Mouse (Mus musculus) heart, embryonic 12.5 days (tissue): ENCODE results near the gene Map2k3. TPM values are rescaled to one million over a fixed set of nuclear protein-coding genes. Genes with fewer than 3 reads are reported as not detected.

ENCODE experiments used
- ATAC-seq: fragments of 200-750 bp; cut with Nextera tagmentation; 2 replicates; pipeline ENCODE4 v1.8.0; 2017; ENCODE audit warnings: moderate TSS enrichment, moderate library complexity; ENCODE audit not compliant: insufficient number of reproducible peaks, low FRiP score
- H3K27ac ChIP-seq: fragments of 300-500 bp; sonication (generic); 2 replicates; pipeline ENCODE4 v1.5.1; 2016; ENCODE audit warnings: mild to moderate bottlenecking, moderate library complexity; ENCODE audit not compliant: poor library complexity, severe bottlenecking
- H3K27me3 ChIP-seq: fragments of 300-500 bp; sonication (generic); replicated peaks from 2 replicates; pipeline ENCODE4 v1.6.1; 2016; ENCODE audit warnings: mild to moderate bottlenecking, moderate library complexity
- H3K36me3 ChIP-seq: fragments of 300-500 bp; sonication (generic); 2 replicates; pipeline ENCODE4 v1.6.1; 2016; ENCODE audit warnings: mild to moderate bottlenecking, moderate library complexity
- H3K4me1 ChIP-seq: fragments of 300-500 bp; sonication (generic); replicated peaks from 2 replicates; pipeline ENCODE4 v1.6.1; 2016; ENCODE audit warnings: mild to moderate bottlenecking
- H3K4me2 ChIP-seq: fragments of 300-500 bp; sonication (generic); 2 replicates; pipeline ENCODE4 v1.6.1; 2016; ENCODE audit warnings: mild to moderate bottlenecking, moderate library complexity
- H3K4me3 ChIP-seq: fragments of 300-500 bp; sonication (generic); 2 replicates; pipeline ENCODE4 v1.5.1; 2016; ENCODE audit warnings: mild to moderate bottlenecking
- H3K9ac ChIP-seq: fragments of 300-500 bp; sonication (generic); 2 replicates; pipeline ENCODE4 v1.6.1; 2016; ENCODE audit warnings: mild to moderate bottlenecking, moderate library complexity
- H3K9me3 ChIP-seq: fragments of 300-500 bp; sonication (generic); replicated peaks from 2 replicates; pipeline ENCODE4 v1.6.1; 2016; ENCODE audit warnings: mild to moderate bottlenecking, moderate library complexity
- WGBS: fragments of 180-500 bp; shearing (Covaris S2); methylation state at CpG from one replicate; pipeline ENCODE4 v1.1.7; 2016; 5-methylcytosine and 5-hydroxymethylcytosine counted together
- polyA plus RNA-seq: library from polyadenylated mRNA; unstranded; fragments of >200 nt; fragmentation: Nextera tagmentation; extraction: Ambion mirVana; gene quantifications from 2 replicates; pipeline ENCODE4 v1.2.1, GENCODE M21; 2016

Map2k3 gene
- polyA plus RNA-seq, 1 experiment from 2014 or later = 78.5 TPM

- Histone ChIP-seq H3K4me3 (no peak overlapping the region), H3K9me3 (no peaks in the 10 kb centered on the region), H3K4me2 (no peak overlapping the region), H3K36me3 (peaks cover 25% of the 10 kb centered on the region), H3K27me3 (no peaks in the 10 kb centered on the region), H3K27ac (no peak overlapping the region), H3K4me1 (peaks cover 16% of the 10 kb centered on the region), H3K9ac (no peak overlapping the region)
- ATAC-seq = no peak
- WGBS = 74% methylated on average over 9 of the region's 9 CpGs
Measured at GRCm38 (mm10) chr11:60955621-60956383, 24.0 kb downstream of the Map2k3 start.

GRCm38 (mm10) chr11:60958948-60959347, 27.1 kb downstream of the Map2k3 start:
- no peaks in the 10 kb centered on the region for H3K27me3 ChIP-seq
- no peak overlapping the region for H3K9ac ChIP-seq
- ATAC-seq = no peak
- H3K9me3 ChIP-seq = no peaks in the 10 kb centered on the region
- no peaks in the 10 kb centered on the region for H3K36me3 ChIP-seq
- H3K27ac ChIP-seq = no peak overlapping the region
- WGBS = 85% methylated on average over 4 of the region's 4 CpGs
- H3K4me3 ChIP-seq = no peak overlapping the region
- no peak overlapping the region for H3K4me2 ChIP-seq
- H3K4me1 ChIP-seq = peaks cover 12% of the 10 kb centered on the region

- no peak for ATAC-seq
- 55% methylated on average over 1 of the region's 1 CpGs for WGBS
- Histone ChIP-seq H3K4me1 (no peaks in the 10 kb centered on the region), H3K9me3 (peaks cover 4% of the 10 kb centered on the region; the same call in 1 of the 2 replicates), H3K27ac (no peak overlapping the region), H3K4me3 (no peak overlapping the region), H3K36me3 (no peaks in the 10 kb centered on the region), H3K27me3 (no peaks in the 10 kb centered on the region), H3K9ac (no peak overlapping the region), H3K4me2 (no peak overlapping the region)
Measured at GRCm38 (mm10) chr11:60961176-60961575, 29.3 kb downstream of the Map2k3 start.

- ATAC-seq = no peak
- Histone ChIP-seq H3K4me3 (no peak overlapping the region), H3K27ac (no peak overlapping the region), H3K9me3 (peaks cover 4% of the 10 kb centered on the region; the same call in 1 of the 2 replicates), H3K4me2 (no peak overlapping the region), H3K4me1 (no peaks in the 10 kb centered on the region), H3K36me3 (no peaks in the 10 kb centered on the region), H3K9ac (no peak overlapping the region), H3K27me3 (no peaks in the 10 kb centered on the region)
- WGBS = 80% methylated on average over 5 of the region's 5 CpGs
Measured at GRCm38 (mm10) chr11:60962709-60963108, 30.9 kb downstream of the Map2k3 start.

GRCm38 (mm10) chr11:60966974-60967373, 35.1 kb downstream of the Map2k3 start:
- Histone ChIP-seq H3K27me3 (no peaks in the 10 kb centered on the region), H3K4me1 (no peaks in the 10 kb centered on the region), H3K36me3 (no peaks in the 10 kb centered on the region), H3K27ac (no peak overlapping the region), H3K4me3 (no peak overlapping the region), H3K4me2 (no peak overlapping the region), H3K9me3 (peaks cover 12% of the 10 kb centered on the region), H3K9ac (no peak overlapping the region)
- WGBS = 59% methylated on average over 6 of the region's 6 CpGs
- ATAC-seq = no peak

- Histone ChIP-seq H3K9me3 (no peaks in the 10 kb centered on the region), H3K4me1 (peaks cover 11% of the 10 kb centered on the region), H3K4me2 (no peak overlapping the region), H3K4me3 (no peak overlapping the region), H3K27me3 (no peaks in the 10 kb centered on the region), H3K27ac (no peak overlapping the region), H3K36me3 (no peaks in the 10 kb centered on the region), H3K9ac (no peak overlapping the region)
- no peak for ATAC-seq
- 71% methylated on average over 11 of the region's 11 CpGs for WGBS
Measured at GRCm38 (mm10) chr11:60975097-60975496, 43.3 kb downstream of the Map2k3 start.

- ATAC-seq = no peak
- Histone ChIP-seq H3K36me3 (no peaks in the 10 kb centered on the region), H3K9me3 (no peaks in the 10 kb centered on the region), H3K27me3 (no peaks in the 10 kb centered on the region), H3K27ac (no peak overlapping the region), H3K4me3 (no peak overlapping the region), H3K9ac (no peak overlapping the region), H3K4me2 (no peak overlapping the region), H3K4me1 (peaks cover 11% of the 10 kb centered on the region)
- 70% methylated on average over 2 of the region's 2 CpGs for WGBS
Measured at GRCm38 (mm10) chr11:60976234-60976633, 44.4 kb downstream of the Map2k3 start.

- no peaks in the 10 kb centered on the region for H3K27me3 ChIP-seq
- no peak overlapping the region for H3K4me3 ChIP-seq
- ATAC-seq = no peak
- peaks cover 16% of the 10 kb centered on the region for H3K4me1 ChIP-seq
- no peak overlapping the region for H3K9ac ChIP-seq
- H3K36me3 ChIP-seq = no peaks in the 10 kb centered on the region
- H3K27ac ChIP-seq = no peak overlapping the region
- H3K4me2 ChIP-seq = no peak overlapping the region
- 39% methylated on average over 8 of the region's 8 CpGs for WGBS
- no peaks in the 10 kb centered on the region for H3K9me3 ChIP-seq
Measured at GRCm38 (mm10) chr11:60976742-60977141, 44.9 kb downstream of the Map2k3 start.

GRCm38 (mm10) chr11:60977153-60977552, 45.3 kb downstream of the Map2k3 start:
- no peak for ATAC-seq
- 47% methylated on average over 3 of the region's 3 CpGs for WGBS
- H3K4me2 ChIP-seq = no peak overlapping the region

GRCm38 (mm10) chr11:60978658-60979057, 46.8 kb downstream of the Map2k3 start:
- Histone ChIP-seq H3K27ac (no peak overlapping the region), H3K4me3 (no peak overlapping the region), H3K4me1 (peaks cover 24% of the 10 kb centered on the region), H3K4me2 (no peak overlapping the region), H3K27me3 (no peaks in the 10 kb centered on the region), H3K36me3 (no peaks in the 10 kb centered on the region), H3K9me3 (no peaks in the 10 kb centered on the region), H3K9ac (no peak overlapping the region)
- 63% methylated on average over 2 of the region's 2 CpGs for WGBS
- ATAC-seq = no peak

More at GRCm38 (mm10) chr11:60977153-60977552, 45.3 kb downstream of the Map2k3 start:
- Histone ChIP-seq H3K4me1 (peaks cover 20% of the 10 kb centered on the region), H3K27ac (no peak overlapping the region), H3K27me3 (no peaks in the 10 kb centered on the region), H3K9me3 (no peaks in the 10 kb centered on the region), H3K36me3 (no peaks in the 10 kb centered on the region), H3K9ac (no peak overlapping the region), H3K4me3 (no peak overlapping the region)

GRCm38 (mm10) chr11:60979788-60980187, 48.0 kb downstream of the Map2k3 start:
- H3K36me3 ChIP-seq = no peaks in the 10 kb centered on the region
- no peaks in the 10 kb centered on the region for H3K27me3 ChIP-seq
- WGBS = 78% methylated on average over 5 of the region's 5 CpGs
- H3K9ac ChIP-seq = no peak overlapping the region
- no peak overlapping the region for H3K27ac ChIP-seq
- no peaks in the 10 kb centered on the region for H3K9me3 ChIP-seq
- no peak overlapping the region for H3K4me3 ChIP-seq
- peaks cover 25% of the 10 kb centered on the region for H3K4me1 ChIP-seq
- H3K4me2 ChIP-seq = no peak overlapping the region
- no peak for ATAC-seq
